ENCODE assay signal across 32 mouse cellular contexts in the genomic region with DNA sequence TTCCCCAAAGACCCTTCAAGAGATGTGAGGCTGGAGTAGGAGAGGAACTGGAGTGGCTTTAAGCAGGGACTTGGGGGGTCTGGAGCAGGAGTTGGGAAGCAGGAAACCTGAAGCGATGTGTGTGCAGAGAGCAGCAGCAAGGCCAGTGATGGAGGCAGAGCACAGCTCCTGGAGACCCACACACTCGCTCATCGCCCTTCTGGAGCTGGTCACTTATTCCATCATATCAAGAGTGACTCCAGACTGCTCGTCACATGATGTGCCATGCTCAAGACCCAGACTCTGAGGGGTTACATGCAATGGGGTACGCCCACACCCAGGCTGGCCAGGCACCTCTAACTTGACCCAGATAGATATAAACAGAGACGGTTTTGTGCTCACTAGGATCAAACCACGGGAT. TPM values are rescaled to one million over a fixed set of nuclear protein-coding genes. Genes with fewer than 3 reads are reported as not detected.
"Had no signal": no experiment of that assay in that cellular context is flagged by ENCODE, and none has a peak within 500 bp of the region (broad histone marks: within the 10 kb centered on the region; RNA-seq: fewer than 3 reads in every experiment).

No protein-coding gene starts in this region.

- H3K9ac ChIP-seq: liver, embryonic 13.5 days; midbrain, embryonic 12.5 days; neural tube, embryonic 13.5 days had no signal

- DNase-seq: kidney, adult 9 months; kidney, postnatal 14 days; kidney, postnatal 4 days; liver, embryonic 13.5 days; lung, adult 2 months; lung, postnatal 14 days; lung, postnatal 4 days; retina, postnatal 1 day; thymus, adult 18-20 months; thymus, postnatal 36 days had no signal

- H3K4me3 ChIP-seq: liver, embryonic 13.5 days; midbrain, embryonic 12.5 days; myocyte; neural tube, embryonic 13.5 days had no signal

- H3K27me3 ChIP-seq: liver, embryonic 13.5 days; midbrain, embryonic 12.5 days; neural tube, embryonic 13.5 days had no signal

- H3K36me3 ChIP-seq: liver, embryonic 13.5 days; midbrain, embryonic 12.5 days; neural tube, embryonic 13.5 days had no signal

- H3K4me2 ChIP-seq: liver, embryonic 13.5 days; midbrain, embryonic 12.5 days; neural tube, embryonic 13.5 days had no signal

- ATAC-seq: midbrain, embryonic 16.5 days had no signal

- H3K9me3 ChIP-seq: liver, embryonic 13.5 days; midbrain, embryonic 12.5 days; neural tube, embryonic 13.5 days had no signal

- H3K27ac ChIP-seq: liver, embryonic 13.5 days; midbrain, embryonic 12.5 days; neural tube, embryonic 13.5 days had no signal

RNA-seq across cellular contexts. Expression of a gene that starts 58.2 kb away (rescaled TPM):
- total RNA-seq: layer of hippocampus, adult 18-20 months; layer of hippocampus, postnatal 14 days; left cerebral cortex, postnatal 36 days; liver, adult 2 months; megakaryocyte progenitor cell, adult 5-6 weeks; megakaryocyte-erythroid progenitor cell, adult 5-6 weeks; monocyte, adult 5-6 weeks; neutrophil, adult 5-6 weeks had no signal
- polyA plus RNA-seq: kidney, embryonic 16.5 days; limb, embryonic 11.5 days; limb, embryonic 14.5 days; liver, adult 2 months; liver, embryonic 13.5 days; liver, embryonic 16.5 days; lung, adult 2 months; lung, embryonic 16.5 days; midbrain, embryonic 12.5 days; midbrain, embryonic 16.5 days; myocyte; neural tube, embryonic 13.5 days; small intestine, adult 2 months; spleen, adult 2 months; stomach, embryonic 16.5 days; urinary bladder, adult 2 months had no signal

RNA-seq across cellular contexts. Expression of a gene that starts 58.9 kb away (rescaled TPM):
- total RNA-seq: layer of hippocampus, adult 18-20 months; layer of hippocampus, postnatal 14 days; left cerebral cortex, postnatal 36 days; liver, adult 2 months; megakaryocyte progenitor cell, adult 5-6 weeks; megakaryocyte-erythroid progenitor cell, adult 5-6 weeks; monocyte, adult 5-6 weeks; neutrophil, adult 5-6 weeks had no signal
- polyA plus RNA-seq: kidney, embryonic 16.5 days; limb, embryonic 11.5 days; limb, embryonic 14.5 days; liver, adult 2 months; liver, embryonic 13.5 days; liver, embryonic 16.5 days; lung, adult 2 months; lung, embryonic 16.5 days; midbrain, embryonic 12.5 days; midbrain, embryonic 16.5 days; myocyte; neural tube, embryonic 13.5 days; small intestine, adult 2 months; spleen, adult 2 months; stomach, embryonic 16.5 days; testis, adult 2 months; urinary bladder, adult 2 months had no signal
